Mouse (Mus musculus) forebrain, postnatal 0 days (tissue): ENCODE results near the gene Tmem116. TPM values are rescaled to one million over a fixed set of nuclear protein-coding genes. Genes with fewer than 3 reads are reported as not detected.

Source experiments
- ATAC-seq: fragments of 200-750 bp; cut with Nextera tagmentation; 2 replicates; pipeline ENCODE4 v1.8.0; 2017; ENCODE audit warnings: mild to moderate bottlenecking, moderate library complexity
- DNase-seq: peaks from one replicate; pipeline ENCODE4 v3.0.0-alpha.2; 2015
- H3K27ac ChIP-seq: fragments of 300-500 bp; sonication (generic); 2 replicates; pipeline ENCODE4 v1.5.1; 2014; ENCODE audit warnings: low read depth, mild to moderate bottlenecking, antibody characterized with exemption, low read length, moderate library complexity, mixed read lengths
- H3K27me3 ChIP-seq: fragments of 300-500 bp; sonication (generic); 2 replicates; pipeline ENCODE4 v1.6.1; 2014; ENCODE audit warnings: mild to moderate bottlenecking, low read length, mixed read lengths; ENCODE audit not compliant: insufficient read depth
- H3K36me3 ChIP-seq: fragments of 300-500 bp; sonication (generic); 2 replicates; pipeline ENCODE4 v1.6.1; 2014; ENCODE audit warnings: mild to moderate bottlenecking, moderate library complexity; ENCODE audit not compliant: insufficient read depth
- H3K4me1 ChIP-seq: fragments of 300-500 bp; sonication (generic); 2 replicates; pipeline ENCODE4 v1.6.1; 2014; ENCODE audit warnings: antibody characterized with exemption; ENCODE audit not compliant: insufficient read depth
- H3K4me2 ChIP-seq: fragments of 300-500 bp; sonication (generic); 2 replicates; pipeline ENCODE4 v1.6.1; 2014; ENCODE audit warnings: low read depth, mild to moderate bottlenecking, moderate library complexity
- H3K4me3 ChIP-seq: fragments of 300-500 bp; sonication (generic); 2 replicates; pipeline ENCODE4 v1.5.1; 2014; ENCODE audit warnings: low read depth, low read length, mixed read lengths
- H3K9ac ChIP-seq: fragments of 300-500 bp; sonication (generic); 2 replicates; pipeline ENCODE4 v1.6.1; 2014; ENCODE audit warnings: mild to moderate bottlenecking
- H3K9me3 ChIP-seq: fragments of 300-500 bp; sonication (generic); 2 replicates; pipeline ENCODE4 v1.6.1; 2016; ENCODE audit warnings: low read length
- CTCF ChIP-seq: sonication (generic); IDR thresholded peaks from 2 replicates; pipeline ENCODE4 v1.5.1; 2016; ENCODE audit warnings: antibody characterized with exemption, control low read depth, low read depth
- WGBS: fragments of 180-500 bp; shearing (Covaris S2); extraction: QIAGEN DNeasy Blood & Tissue Kit; methylation state at CpG from one replicate; pipeline ENCODE4 v1.1.7; 2014; 5-methylcytosine and 5-hydroxymethylcytosine counted together
- polyA plus RNA-seq: library from polyadenylated mRNA; unstranded; fragments of >200 nt; fragmentation: Nextera tagmentation; extraction: Ambion mirVana; gene quantifications from 2 replicates; pipeline ENCODE4 v1.2.1, GENCODE M21; 2015
- total RNA-seq: library from RNA; depleted of rRNA; stranded (reverse); fragments of >200 nt; gene quantifications from 2 replicates; pipeline ENCODE4 v1.2.3, GENCODE M21; 2014

Gene Tmem116
- total and polyA plus RNA-seq, 2 experiments from 2014 or later, result 0.24 to 2.7 TPM

DNA sequence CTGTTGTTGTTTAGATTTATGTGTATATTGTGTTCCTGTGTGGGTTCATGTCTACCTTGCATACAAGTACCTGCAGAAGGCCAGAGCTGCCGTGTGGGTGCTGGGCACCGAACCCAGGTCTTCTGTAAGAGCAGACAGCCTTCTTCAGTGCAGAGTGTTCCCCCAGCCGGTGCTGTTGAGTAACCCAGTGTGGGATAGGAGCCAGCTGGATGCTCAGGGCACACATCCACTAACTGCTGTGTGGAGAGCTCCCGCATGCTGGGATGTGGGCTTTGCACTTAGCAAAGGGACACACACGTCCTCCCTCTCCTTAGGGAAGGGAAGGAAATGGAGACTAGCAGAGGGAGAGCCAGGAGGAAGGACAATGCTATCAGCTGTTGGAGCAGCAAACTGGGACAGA is 13.6 kb upstream of the Tmem116 start:
- Histone ChIP-seq H3K27ac (no peak overlapping the region), H3K9me3 (no peaks in the 10 kb centered on the region), H3K4me1 (no peaks in the 10 kb centered on the region), H3K36me3 (peaks cover 82% of the 10 kb centered on the region), H3K4me3 (no peak overlapping the region), H3K4me2 (no peak overlapping the region), H3K27me3 (no peaks in the 10 kb centered on the region), H3K9ac (no peak overlapping the region)
- ATAC-seq (no peak), DNase-seq (no peak)
- TF ChIP-seq CTCF, result no peak
- WGBS, result 87% methylated on average over 5 of the region's 5 CpGs

GRCm38 (mm10) chr5:121438756-121439155 is 12.9 kb upstream of the Tmem116 start:
- DNase-seq (no peak), ATAC-seq (no peak)
- H3K9ac ChIP-seq, result no peak overlapping the region
- no peaks in the 10 kb centered on the region for H3K4me1 ChIP-seq
- WGBS, result 94% methylated on average over 11 of the region's 11 CpGs
- no peak overlapping the region for H3K4me3 ChIP-seq
- H3K4me2 ChIP-seq, result no peak overlapping the region
- H3K36me3 ChIP-seq, result peaks cover 78% of the 10 kb centered on the region
- no peak overlapping the region for H3K27ac ChIP-seq
- no peaks in the 10 kb centered on the region for H3K9me3 ChIP-seq
- H3K27me3 ChIP-seq, result no peaks in the 10 kb centered on the region
- no peak for TF ChIP-seq CTCF

GRCm38 (mm10) chr5:121443548-121443947 is 8.1 kb upstream of the Tmem116 start:
- 91% methylated on average over 3 of the region's 3 CpGs for WGBS
- TF ChIP-seq CTCF, result peak; percentile 64

DNA sequence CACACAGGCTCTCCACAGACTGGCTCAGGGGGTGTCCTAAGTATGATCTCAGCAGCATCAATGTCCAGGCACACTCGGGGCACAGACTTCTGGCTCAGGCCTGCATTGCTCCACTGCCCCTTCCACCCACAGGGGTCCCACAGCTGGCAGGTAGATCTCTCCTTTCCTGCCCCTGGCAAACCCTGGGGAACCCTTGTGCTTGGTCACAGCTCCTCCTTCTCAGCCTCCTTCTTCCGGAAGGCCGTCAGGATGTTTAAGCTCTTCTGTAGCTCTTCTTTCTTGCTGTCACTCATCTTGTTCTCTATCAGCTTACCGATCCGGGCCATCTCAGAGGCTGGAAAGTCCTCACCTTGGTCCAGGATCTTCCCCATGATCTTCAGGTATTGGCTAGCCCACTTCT is 6.8 kb upstream of the Tmem116 start:
- ATAC-seq, result no peak

More at GRCm38 (mm10) chr5:121443548-121443947, 8.1 kb upstream of the Tmem116 start:
- Histone ChIP-seq H3K9me3 (no peaks in the 10 kb centered on the region), H3K4me2 (no peak overlapping the region), H3K27me3 (no peaks in the 10 kb centered on the region), H3K9ac (no peak overlapping the region), H3K4me3 (no peak overlapping the region), H3K27ac (no peak overlapping the region), H3K36me3 (peaks cover 81% of the 10 kb centered on the region), H3K4me1 (no peaks in the 10 kb centered on the region)
- ATAC-seq, result no peak
- peak; percentile 64 for DNase-seq

GRCm38 (mm10) chr5:121448450-121448849 is 3.2 kb upstream of the Tmem116 start:
- Histone ChIP-seq H3K4me3 (no peak overlapping the region), H3K36me3 (peaks cover 65% of the 10 kb centered on the region), H3K4me1 (no peaks in the 10 kb centered on the region), H3K27me3 (no peaks in the 10 kb centered on the region), H3K4me2 (no peak overlapping the region), H3K9me3 (no peaks in the 10 kb centered on the region), H3K27ac (no peak overlapping the region), H3K9ac (no peak overlapping the region)
- ATAC-seq (no peak), DNase-seq (no peak)
- WGBS, result 92% methylated on average over 3 of the region's 3 CpGs
- TF ChIP-seq CTCF, result peak; percentile 47

More for the DNA sequence above, 6.8 kb upstream of the Tmem116 start:
- H3K4me2 ChIP-seq, result no peak overlapping the region
- no peak for TF ChIP-seq CTCF
- H3K4me3 ChIP-seq, result no peak overlapping the region
- H3K27me3 ChIP-seq, result no peaks in the 10 kb centered on the region
- peaks cover 80% of the 10 kb centered on the region for H3K36me3 ChIP-seq
- no peak overlapping the region for H3K9ac ChIP-seq
- no peaks in the 10 kb centered on the region for H3K4me1 ChIP-seq
- no peak for DNase-seq
- no peak overlapping the region for H3K27ac ChIP-seq
- WGBS, result 93% methylated on average over 5 of the region's 5 CpGs
- H3K9me3 ChIP-seq, result no peaks in the 10 kb centered on the region

DNA sequence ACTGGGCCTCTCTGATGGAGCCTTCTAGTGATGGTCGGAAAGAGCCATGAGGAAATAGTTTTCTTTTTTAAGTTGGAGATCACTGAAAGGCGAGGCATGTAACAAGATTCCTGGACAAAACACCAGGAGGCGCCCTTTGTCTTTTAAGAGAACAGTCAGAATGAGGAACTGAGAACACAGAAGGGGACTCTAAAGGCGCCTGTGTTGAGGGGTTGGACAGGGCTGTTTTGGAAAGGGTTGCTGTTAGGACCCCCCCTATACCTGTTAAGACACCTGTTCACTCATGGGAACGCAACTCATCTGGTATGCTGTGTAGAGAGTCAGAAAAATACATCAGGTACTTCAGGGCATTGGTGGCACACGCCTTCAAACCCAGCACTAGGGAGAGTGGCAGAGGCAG is 1.7 kb upstream of the Tmem116 start:
- H3K27me3 ChIP-seq, result no peaks in the 10 kb centered on the region
- WGBS, result 59% methylated on average over 6 of the region's 6 CpGs
- H3K27ac ChIP-seq, result no peak overlapping the region
- H3K4me3 ChIP-seq, result no peak overlapping the region
- H3K9ac ChIP-seq, result no peak overlapping the region
- H3K9me3 ChIP-seq, result no peaks in the 10 kb centered on the region
- no peak overlapping the region for H3K4me2 ChIP-seq
- H3K4me1 ChIP-seq, result no peaks in the 10 kb centered on the region
- H3K36me3 ChIP-seq, result peaks cover 51% of the 10 kb centered on the region
- peak; percentile 43; the same call in 1 of the 2 replicates for TF ChIP-seq CTCF
- DNase-seq, result peak; percentile 54
- no peak for ATAC-seq

DNA sequence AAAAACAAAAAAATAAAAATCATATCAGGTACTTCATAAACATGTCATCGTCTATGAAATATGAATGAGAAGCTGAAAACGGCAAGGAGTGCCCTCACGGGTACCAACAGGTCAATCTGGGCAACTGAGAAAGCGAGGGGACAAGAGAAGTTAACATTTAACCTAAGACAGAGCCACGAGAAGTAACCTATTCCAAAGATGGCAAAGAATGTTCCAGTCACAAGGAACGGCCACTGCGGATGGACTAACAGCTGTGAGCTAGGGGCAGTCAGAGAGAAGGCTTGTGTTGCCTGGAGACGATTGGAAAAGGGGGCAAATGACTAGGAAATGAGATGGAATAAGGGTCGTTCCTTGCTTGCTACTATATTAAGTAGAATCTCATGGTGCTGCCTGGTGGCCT is 1.2 kb upstream of the Tmem116 start:
- Histone ChIP-seq H3K4me1 (no peaks in the 10 kb centered on the region), H3K9me3 (no peaks in the 10 kb centered on the region), H3K27ac (no peak overlapping the region), H3K36me3 (peaks cover 46% of the 10 kb centered on the region), H3K9ac (no peak overlapping the region; the same call in 1 of the 2 replicates), H3K4me3 (no peak overlapping the region; the same call in 1 of the 2 replicates), H3K4me2 (peak overlapping the region; percentile 81; the same call in 1 of the 2 replicates), H3K27me3 (no peaks in the 10 kb centered on the region)
- no peak for TF ChIP-seq CTCF
- DNase-seq (no peak), ATAC-seq (no peak)
- WGBS, result 82% methylated on average over 9 of the region's 9 CpGs
